Mouse (Mus musculus) embryonic facial prominence, embryonic 12.5 days (tissue): ENCODE data around the gene Git2. TPM values are rescaled to one million over a fixed set of nuclear protein-coding genes. Genes with fewer than 3 reads are reported as not detected.

Source experiments
- ATAC-seq: fragments of 200-750 bp; cut with Nextera tagmentation; 2 replicates; pipeline ENCODE4 v1.8.0; 2017; ENCODE audit not compliant: insufficient number of reproducible peaks, insufficient read depth, low FRiP score, low TSS enrichment
- H3K27ac ChIP-seq: fragments of 300-500 bp; sonication (generic); 2 replicates; pipeline ENCODE4 v1.5.1; 2016; ENCODE audit warnings: mild to moderate bottlenecking
- H3K27me3 ChIP-seq: fragments of 300-500 bp; sonication (generic); 2 replicates; pipeline ENCODE4 v1.6.1; 2016; ENCODE audit warnings: mild to moderate bottlenecking, moderate library complexity
- H3K36me3 ChIP-seq: fragments of 300-500 bp; sonication (generic); 2 replicates; pipeline ENCODE4 v1.6.1; 2016; ENCODE audit warnings: mild to moderate bottlenecking
- H3K4me1 ChIP-seq: fragments of 300-500 bp; sonication (generic); 2 replicates; pipeline ENCODE4 v1.6.1; 2016
- H3K4me2 ChIP-seq: fragments of 300-500 bp; sonication (generic); replicated peaks from 2 replicates; pipeline ENCODE4 v1.6.1; 2016; ENCODE audit warnings: mild to moderate bottlenecking, moderate library complexity
- H3K4me3 ChIP-seq: fragments of 300-500 bp; sonication (generic); 2 replicates; pipeline ENCODE4 v1.5.1; 2016; ENCODE audit warnings: mild to moderate bottlenecking
- H3K9ac ChIP-seq: fragments of 300-500 bp; sonication (generic); 2 replicates; pipeline ENCODE4 v1.6.1; 2016; ENCODE audit warnings: mild to moderate bottlenecking, moderate library complexity
- H3K9me3 ChIP-seq: fragments of 300-500 bp; sonication (generic); 2 replicates; pipeline ENCODE4 v1.6.1; 2016; ENCODE audit warnings: mild to moderate bottlenecking, moderate library complexity
- WGBS: fragments of 180-500 bp; shearing (Covaris S2); methylation state at CpG from one replicate; pipeline ENCODE4 v1.1.7; 2016; 5-methylcytosine and 5-hydroxymethylcytosine counted together
- polyA plus RNA-seq: library from polyadenylated mRNA; unstranded; fragments of >200 nt; fragmentation: Nextera tagmentation; extraction: Ambion mirVana; gene quantifications from 2 replicates; pipeline ENCODE4 v1.2.1, GENCODE M21; 2016

The Git2 gene
- polyA plus RNA-seq, 1 experiment from 2014 or later = 48.2 TPM

GRCm38 (mm10) chr5:114795653-114796052, 20.3 kb upstream of the Git2 start:
- H3K27me3 ChIP-seq = 0 out of 2 replicates have a peak, but pooled peaks cover 4% of the 10 kb centered on the region
- H3K4me3 ChIP-seq = no peak overlapping the region
- peaks cover 33% of the 10 kb centered on the region for H3K36me3 ChIP-seq
- WGBS = 61% methylated on average over 9 of the region's 9 CpGs
- no peak overlapping the region for H3K9ac ChIP-seq
- ATAC-seq = no peak
- peaks cover 17% of the 10 kb centered on the region for H3K4me1 ChIP-seq
- no peaks in the 10 kb centered on the region for H3K9me3 ChIP-seq
- no peak overlapping the region for H3K4me2 ChIP-seq
- no peak overlapping the region for H3K27ac ChIP-seq

DNA sequence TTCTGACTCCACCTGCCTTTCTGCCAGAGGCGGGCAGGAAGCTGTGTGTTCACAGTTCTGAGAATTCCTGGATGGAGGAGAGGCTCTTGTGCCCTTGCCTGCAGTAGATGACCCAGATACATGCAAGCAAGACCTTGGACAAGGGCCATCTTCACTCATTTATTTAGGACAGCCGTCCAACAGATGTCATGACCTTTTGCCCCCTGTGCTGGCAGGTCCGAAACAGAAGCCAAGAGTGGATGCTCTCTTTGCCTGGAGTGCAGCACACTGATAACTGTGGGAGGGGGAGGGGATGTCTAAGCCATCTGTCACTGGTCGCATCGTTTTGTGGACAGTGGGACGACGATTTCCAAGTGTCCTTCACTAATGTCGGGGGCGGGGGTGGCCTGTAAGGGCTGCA, 19.9 kb upstream of the Git2 start:
- Histone ChIP-seq H3K27ac (no peak overlapping the region), H3K27me3 (0 out of 2 replicates have a peak, but pooled peaks cover 4% of the 10 kb centered on the region), H3K4me1 (peaks cover 17% of the 10 kb centered on the region), H3K36me3 (peaks cover 36% of the 10 kb centered on the region), H3K4me3 (no peak overlapping the region), H3K9me3 (no peaks in the 10 kb centered on the region), H3K4me2 (no peak overlapping the region), H3K9ac (no peak overlapping the region)
- WGBS = 46% methylated on average over 9 of the region's 9 CpGs
- no peak for ATAC-seq

DNA sequence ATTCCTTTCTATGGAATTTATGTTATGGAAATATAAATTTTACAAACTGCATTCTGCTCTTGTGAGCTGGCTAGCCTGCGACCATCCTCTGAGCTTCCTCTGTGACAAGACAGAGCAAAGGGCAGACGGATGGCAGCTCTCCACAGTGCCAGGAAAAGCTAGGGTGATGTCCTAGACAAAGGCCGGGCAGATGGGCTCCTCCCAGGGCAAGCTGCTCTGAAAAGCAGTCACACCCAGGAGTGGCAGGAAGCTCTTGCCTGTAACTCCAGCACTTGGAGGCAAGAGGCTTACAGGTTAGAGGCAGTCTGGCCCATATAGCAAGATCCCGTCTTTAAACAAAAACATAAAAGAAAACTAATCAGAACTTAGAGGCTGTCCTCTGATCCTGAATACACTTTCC, 19.3 kb upstream of the Git2 start:
- H3K27me3 ChIP-seq = 0 out of 2 replicates have a peak, but pooled peaks cover 4% of the 10 kb centered on the region
- no peaks in the 10 kb centered on the region for H3K9me3 ChIP-seq
- H3K4me1 ChIP-seq = peaks cover 17% of the 10 kb centered on the region
- WGBS = 78% methylated on average over 4 of the region's 4 CpGs
- no peak overlapping the region for H3K4me3 ChIP-seq
- no peak overlapping the region for H3K4me2 ChIP-seq
- H3K36me3 ChIP-seq = peaks cover 37% of the 10 kb centered on the region
- ATAC-seq = no peak
- no peak overlapping the region for H3K9ac ChIP-seq
- no peak overlapping the region for H3K27ac ChIP-seq

DNA sequence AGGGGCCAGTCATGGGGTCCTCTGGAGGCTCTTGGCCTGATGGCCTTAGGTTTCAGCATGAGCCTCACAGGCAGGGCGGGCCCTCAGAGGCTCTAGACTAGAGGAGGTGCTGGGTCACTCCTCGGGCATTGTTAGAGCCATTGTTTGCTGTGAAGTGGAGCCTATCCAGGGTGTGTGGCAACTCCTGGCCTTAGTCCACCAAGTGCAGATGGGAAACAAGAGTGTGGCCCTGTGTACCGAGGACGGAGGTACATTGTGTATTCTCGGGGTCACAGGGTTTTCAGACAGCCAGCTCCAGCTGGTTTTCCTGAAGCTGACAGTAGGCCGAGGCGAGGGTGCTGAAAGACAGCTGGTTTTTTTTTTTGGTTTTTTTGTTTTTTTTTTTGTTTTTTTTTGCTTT, 18.0 kb upstream of the Git2 start:
- no peak overlapping the region for H3K4me2 ChIP-seq
- WGBS = 83% methylated on average over 7 of the region's 7 CpGs

DNA sequence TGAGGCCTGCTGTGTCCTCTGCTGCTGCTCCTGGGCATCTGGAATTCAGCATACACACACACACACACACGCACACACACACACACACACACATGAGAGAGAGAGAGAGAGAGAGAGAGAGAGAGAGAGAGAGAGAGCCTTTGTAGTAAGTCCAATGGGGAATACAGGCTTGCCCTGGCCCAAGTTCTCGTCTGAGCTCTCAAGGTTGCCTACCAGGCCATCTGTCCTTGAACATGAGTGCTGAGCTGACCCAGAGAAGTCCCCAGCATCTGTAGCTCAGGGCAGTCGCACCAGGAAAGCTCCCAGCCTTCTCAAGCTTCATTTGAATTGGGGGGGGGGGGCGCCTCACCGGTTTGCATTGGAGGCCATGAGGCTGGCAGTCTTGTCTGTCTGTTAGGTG, 9.9 kb upstream of the Git2 start:
- 0 out of 2 replicates have a peak overlapping the region, but pooled peaks have one; percentile 50 for H3K27ac ChIP-seq
- peaks cover 30% of the 10 kb centered on the region for H3K36me3 ChIP-seq

More for the DNA sequence above, 18.0 kb upstream of the Git2 start:
- H3K9me3 ChIP-seq = no peaks in the 10 kb centered on the region
- H3K4me3 ChIP-seq = no peak overlapping the region
- H3K27ac ChIP-seq = no peak overlapping the region
- ATAC-seq = no peak
- H3K4me1 ChIP-seq = peaks cover 17% of the 10 kb centered on the region
- 0 out of 2 replicates have a peak, but pooled peaks cover 4% of the 10 kb centered on the region for H3K27me3 ChIP-seq
- H3K36me3 ChIP-seq = peaks cover 39% of the 10 kb centered on the region
- H3K9ac ChIP-seq = no peak overlapping the region

GRCm38 (mm10) chr5:114784622-114785165, 9.4 kb upstream of the Git2 start:
- WGBS = 81% methylated on average over 16 of the region's 16 CpGs
- H3K36me3 ChIP-seq = peaks cover 30% of the 10 kb centered on the region
- no peaks in the 10 kb centered on the region for H3K27me3 ChIP-seq
- H3K9ac ChIP-seq = no peak overlapping the region
- no peak overlapping the region for H3K4me3 ChIP-seq
- ATAC-seq = no peak
- H3K27ac ChIP-seq = 0 out of 2 replicates have a peak overlapping the region, but pooled peaks have one; percentile 50
- no peak overlapping the region for H3K4me2 ChIP-seq
- H3K9me3 ChIP-seq = no peaks in the 10 kb centered on the region
- H3K4me1 ChIP-seq = no peaks in the 10 kb centered on the region

More for the DNA sequence above, 9.9 kb upstream of the Git2 start:
- Histone ChIP-seq H3K9me3 (no peaks in the 10 kb centered on the region), H3K27me3 (no peaks in the 10 kb centered on the region), H3K9ac (no peak overlapping the region), H3K4me1 (no peaks in the 10 kb centered on the region), H3K4me2 (no peak overlapping the region), H3K4me3 (no peak overlapping the region)
- 78% methylated on average over 4 of the region's 5 CpGs for WGBS
- ATAC-seq = no peak

GRCm38 (mm10) chr5:114783405-114784163, 8.3 kb upstream of the Git2 start:
- no peak for ATAC-seq
- no peaks in the 10 kb centered on the region for H3K27me3 ChIP-seq
- H3K4me1 ChIP-seq = no peaks in the 10 kb centered on the region
- H3K9ac ChIP-seq = no peak overlapping the region
- H3K4me2 ChIP-seq = no peak overlapping the region
- peaks cover 23% of the 10 kb centered on the region for H3K36me3 ChIP-seq
- no peaks in the 10 kb centered on the region for H3K9me3 ChIP-seq
- H3K27ac ChIP-seq = no peak overlapping the region
- 87% methylated on average over 12 of the region's 12 CpGs for WGBS
- no peak overlapping the region for H3K4me3 ChIP-seq

DNA sequence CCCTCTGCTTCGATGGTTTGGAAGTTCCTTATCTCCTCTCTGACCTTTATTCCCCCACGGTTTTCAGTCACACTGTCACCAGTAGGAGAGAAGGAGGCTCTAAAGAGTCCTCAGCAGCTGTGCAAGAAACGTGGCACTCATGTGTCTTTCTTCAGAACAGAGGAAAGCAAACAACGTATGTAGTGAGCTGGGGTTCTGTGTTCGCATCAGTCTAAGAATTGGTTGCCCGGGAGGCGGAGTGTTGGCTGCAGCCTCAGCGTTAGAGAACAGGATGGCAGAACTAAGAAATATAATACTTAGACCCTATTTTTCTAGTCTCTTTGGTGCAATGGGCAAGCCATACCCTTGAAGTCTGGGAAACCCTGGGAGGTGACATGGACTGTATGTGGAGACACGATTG, 7.7 kb upstream of the Git2 start:
- 89% methylated on average over 9 of the region's 9 CpGs for WGBS

GRCm38 (mm10) chr5:114780912-114781311, 5.6 kb upstream of the Git2 start:
- peaks cover 6% of the 10 kb centered on the region for H3K4me1 ChIP-seq
- ATAC-seq = no peak
- H3K4me3 ChIP-seq = no peak overlapping the region
- peaks cover 2% of the 10 kb centered on the region; the same call in 1 of the 2 replicates for H3K36me3 ChIP-seq
- no peak overlapping the region for H3K4me2 ChIP-seq
- H3K27ac ChIP-seq = no peak overlapping the region
- no peak overlapping the region for H3K9ac ChIP-seq
- no peaks in the 10 kb centered on the region for H3K27me3 ChIP-seq
- H3K9me3 ChIP-seq = no peaks in the 10 kb centered on the region
- WGBS = 85% methylated on average over 7 of the region's 7 CpGs

More for the DNA sequence above, 7.7 kb upstream of the Git2 start:
- Histone ChIP-seq H3K36me3 (peaks cover 20% of the 10 kb centered on the region), H3K9ac (no peak overlapping the region), H3K4me1 (no peaks in the 10 kb centered on the region), H3K27ac (no peak overlapping the region), H3K4me3 (no peak overlapping the region), H3K4me2 (no peak overlapping the region), H3K9me3 (no peaks in the 10 kb centered on the region), H3K27me3 (no peaks in the 10 kb centered on the region)
- no peak for ATAC-seq

DNA sequence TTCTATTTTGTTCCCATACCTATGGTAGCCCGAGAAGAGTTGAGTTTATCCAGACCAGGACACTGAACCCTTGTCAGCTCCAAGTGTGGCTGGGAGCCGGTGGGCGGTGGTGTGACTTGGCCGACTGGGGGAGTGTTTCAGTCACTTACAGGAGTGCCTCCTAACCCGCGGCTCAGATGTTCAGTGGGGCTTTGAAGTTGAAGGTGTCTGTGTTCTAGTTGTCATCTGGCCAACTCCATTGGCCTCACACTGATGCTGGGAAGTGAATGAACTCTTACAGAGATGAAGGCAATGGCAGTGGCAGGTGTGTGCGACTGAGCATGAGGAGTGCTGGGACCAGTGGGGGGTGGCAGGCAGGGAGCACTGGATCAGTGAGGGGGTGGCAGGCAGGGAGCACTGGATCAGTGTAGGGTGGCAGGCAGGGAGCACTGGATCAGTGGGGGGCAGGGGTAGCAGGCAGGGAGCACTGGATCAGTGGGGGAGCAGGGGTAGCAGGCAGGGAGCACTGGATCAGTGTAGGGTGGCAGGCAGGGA, 4.7 kb upstream of the Git2 start:
- no peak overlapping the region for H3K4me2 ChIP-seq
- WGBS = 81% methylated on average over 7 of the region's 7 CpGs

DNA sequence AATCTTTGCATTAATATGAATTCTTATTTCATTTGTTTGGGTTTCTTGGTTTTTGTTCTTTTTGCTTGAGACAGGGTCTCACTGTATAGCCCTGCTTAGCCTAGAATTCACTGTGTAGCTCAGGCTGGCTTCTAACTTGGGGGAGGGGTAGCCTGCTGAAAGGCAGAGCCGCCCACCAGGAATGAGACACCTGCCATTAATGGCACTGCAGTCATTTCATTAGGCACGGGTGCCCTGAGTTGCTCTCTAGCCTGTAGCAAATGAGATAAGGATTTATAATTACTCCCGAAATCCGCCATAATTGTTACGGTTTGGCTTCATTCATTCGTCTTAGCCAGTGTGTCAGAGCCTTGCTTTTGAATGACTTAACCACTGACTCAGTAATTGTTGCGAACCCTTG, 857 bp upstream of the Git2 start:
- Histone ChIP-seq H3K4me2 (peak overlapping the region; percentile 73), H3K27ac (no peak overlapping the region), H3K4me1 (peaks cover 18% of the 10 kb centered on the region), H3K9me3 (no peaks in the 10 kb centered on the region), H3K36me3 (no peaks in the 10 kb centered on the region), H3K9ac (no peak overlapping the region), H3K4me3 (peak overlapping the region; percentile 99), H3K27me3 (no peaks in the 10 kb centered on the region)
- 73% methylated on average over 7 of the region's 7 CpGs for WGBS
- ATAC-seq = no peak

More for the DNA sequence above, 4.7 kb upstream of the Git2 start:
- no peaks in the 10 kb centered on the region for H3K9me3 ChIP-seq
- H3K27ac ChIP-seq = no peak overlapping the region
- no peaks in the 10 kb centered on the region for H3K36me3 ChIP-seq
- ATAC-seq = no peak
- no peaks in the 10 kb centered on the region for H3K27me3 ChIP-seq
- peaks cover 8% of the 10 kb centered on the region for H3K4me1 ChIP-seq
- H3K4me3 ChIP-seq = no peak overlapping the region
- H3K9ac ChIP-seq = no peak overlapping the region
